Mouse (Mus musculus) MEL (cell line): Measurements from ENCODE around the gene Klhl3. TPM values are rescaled to one million over a fixed set of nuclear protein-coding genes. Genes with fewer than 3 reads are reported as not detected.
A peak's percentile ranks its signal among the peaks of the same experiment; 100 is the strongest.

Source experiments
- DNase-seq: peaks from one replicate; pipeline ENCODE4 v3.0.0; 2011; ENCODE audit warnings: low read depth, low spot score
- H3K27ac ChIP-seq: 2 replicates; pipeline ENCODE4 v1.5.1; 2012; ENCODE audit warnings: low read depth, mild to moderate bottlenecking, control low read depth, low read length, moderate library complexity; ENCODE audit not compliant: control insufficient read depth
- H3K27me3 ChIP-seq, 2 experiments: fragments of 150-350 bp in 1 of 2; sonication (generic) in 1 of 2; 2 replicates each; pipeline ENCODE4 v1.6.1; 2012; ENCODE audit warnings: low read length in 2 of 2, mild to moderate bottlenecking in 2 of 2, improper control_type of control experiment in 1 of 2, moderate library complexity in 1 of 2; ENCODE audit not compliant: insufficient read depth in 2 of 2, control insufficient read depth in 1 of 2
- H3K36me3 ChIP-seq, 2 experiments: 2 replicates each; pipeline ENCODE4 v1.6.1; 2012 to 2014; ENCODE audit warnings: low read length in 2 of 2, improper control_type of control experiment in 1 of 2, inconsistent platforms in 1 of 2, mild to moderate bottlenecking in 1 of 2; ENCODE audit not compliant: insufficient read depth in 2 of 2, control insufficient read depth in 1 of 2
- H3K4me1 ChIP-seq, 2 experiments: fragments of 150-350 bp in 1 of 2; sonication (generic) in 1 of 2; 2 replicates each; pipeline ENCODE4 v1.6.1; 2012; ENCODE audit warnings: low read length in 2 of 2, improper control_type of control experiment in 1 of 2, mild to moderate bottlenecking in 1 of 2; ENCODE audit not compliant: insufficient read depth in 2 of 2, control insufficient read depth in 1 of 2
- H3K4me3 ChIP-seq, 2 experiments: fragments of 150-350 bp in 1 of 2; sonication (generic) in 1 of 2; 2 replicates each; pipeline ENCODE4 v1.5.1; 2012; ENCODE audit warnings: low read depth in 2 of 2, low read length in 2 of 2, mild to moderate bottlenecking in 2 of 2, moderate library complexity in 2 of 2, control low read depth in 1 of 2, improper control_type of control experiment in 1 of 2; ENCODE audit not compliant: control insufficient read depth in 1 of 2, insufficient read depth in 1 of 2
- H3K79me2 ChIP-seq: 2 replicates; pipeline ENCODE4 v1.6.1; 2012; ENCODE audit warnings: mild to moderate bottlenecking, low read length, moderate library complexity; ENCODE audit not compliant: control insufficient read depth, poor library complexity, insufficient read depth
- H3K9ac ChIP-seq: 2 replicates; pipeline ENCODE4 v1.6.1; 2012; ENCODE audit warnings: low read depth, mild to moderate bottlenecking, control low read depth, low read length, moderate library complexity; ENCODE audit not compliant: control insufficient read depth, poor library complexity, severe bottlenecking
- H3K9me3 ChIP-seq: fragments of 150-350 bp; sonication (generic); replicated peaks from 2 replicates; pipeline ENCODE4 v1.6.1; 2012; ENCODE audit warnings: mild to moderate bottlenecking, low read length, improper control_type of control experiment, moderate library complexity; ENCODE audit not compliant: insufficient read depth
- CHD2 ChIP-seq: IDR thresholded peaks from 2 replicates; pipeline ENCODE4 v1.6.1; 2011; ENCODE audit warnings: low read length, improper control_type of control experiment
- E2F4 ChIP-seq: IDR thresholded peaks from 2 replicates; pipeline ENCODE4 v1.6.1; 2011; ENCODE audit warnings: low read depth, low read length, improper control_type of control experiment, borderline replicate concordance
- EP300 ChIP-seq, 2 experiments: IDR thresholded peaks; 2 replicates each; pipeline ENCODE4 v1.6.1; 2011; ENCODE audit warnings: improper control_type of control experiment in 2 of 2, low read length in 2 of 2, low read depth in 1 of 2, mild to moderate bottlenecking in 1 of 2
- ETS1 ChIP-seq: IDR thresholded peaks from 2 replicates; pipeline ENCODE4 v1.6.1; 2012; ENCODE audit warnings: low read depth, mild to moderate bottlenecking, inconsistent platforms, low read length, improper control_type of control experiment, moderate library complexity
- GABPA ChIP-seq: IDR thresholded peaks from 2 replicates; pipeline ENCODE4 v1.6.1; 2012; ENCODE audit warnings: low read depth, mild to moderate bottlenecking, inconsistent platforms, low read length, improper control_type of control experiment, moderate library complexity
- GATA1 ChIP-seq: IDR thresholded peaks from 2 replicates; pipeline ENCODE4 v1.6.1; 2011; ENCODE audit warnings: low read depth, low read length, improper control_type of control experiment
- HCFC1 ChIP-seq: IDR thresholded peaks from 2 replicates; pipeline ENCODE4 v1.6.1; 2012; ENCODE audit warnings: low read depth, mild to moderate bottlenecking, inconsistent platforms, low read length, improper control_type of control experiment, moderate library complexity
- MAFK ChIP-seq: IDR thresholded peaks from 2 replicates; pipeline ENCODE4 v1.6.1; 2011; ENCODE audit warnings: low read depth, mild to moderate bottlenecking, low read length, improper control_type of control experiment, borderline replicate concordance
- MAX ChIP-seq: IDR thresholded peaks from 2 replicates; pipeline ENCODE4 v1.6.1; 2011; ENCODE audit warnings: low read length, improper control_type of control experiment
- MAZ ChIP-seq: IDR thresholded peaks from 2 replicates; pipeline ENCODE4 v1.6.1; 2012; ENCODE audit warnings: low read depth, mild to moderate bottlenecking, inconsistent platforms, low read length, improper control_type of control experiment
- MEF2A ChIP-seq: IDR thresholded peaks from 2 replicates; pipeline ENCODE4 v1.6.1; 2014; ENCODE audit warnings: low read depth, mild to moderate bottlenecking, inconsistent platforms, low read length, improper control_type of control experiment; ENCODE audit not compliant: poor library complexity, insufficient replicate concordance, severe bottlenecking; ENCODE audit errors: extremely low read depth
- POLR2A ChIP-seq, 2 experiments: IDR thresholded peaks; 2 replicates each; pipeline ENCODE4 v1.6.1; 2011 to 2012; ENCODE audit warnings: low read length in 2 of 2, mild to moderate bottlenecking in 2 of 2, control low read depth in 1 of 2, improper control_type of control experiment in 1 of 2, low read depth in 1 of 2, moderate library complexity in 1 of 2; ENCODE audit not compliant: control insufficient read depth in 1 of 2, insufficient read depth in 1 of 2, poor library complexity in 1 of 2
- POLR2AphosphoS2 ChIP-seq: IDR thresholded peaks from 2 replicates; pipeline ENCODE4 v1.6.1; 2011; ENCODE audit warnings: low read length, improper control_type of control experiment
- POLR2AphosphoS5 ChIP-seq: IDR thresholded peaks from 2 replicates; pipeline ENCODE4 v1.6.1; 2012; ENCODE audit warnings: low read depth, borderline replicate concordance, mild to moderate bottlenecking, inconsistent platforms, low read length, moderate library complexity, mixed read lengths
- SIN3A ChIP-seq: IDR thresholded peaks from 2 replicates; pipeline ENCODE4 v1.6.1; 2012; ENCODE audit warnings: low read length, improper control_type of control experiment, inconsistent platforms
- SMC3 ChIP-seq: IDR thresholded peaks from 2 replicates; pipeline ENCODE4 v1.6.1; 2011; ENCODE audit warnings: low read depth, low read length, improper control_type of control experiment
- TAL1 ChIP-seq: IDR thresholded peaks from 2 replicates; pipeline ENCODE4 v1.6.1; 2012; ENCODE audit warnings: mild to moderate bottlenecking, inconsistent platforms, low read length, moderate library complexity, mixed read lengths
- TBP ChIP-seq: IDR thresholded peaks from 2 replicates; pipeline ENCODE4 v1.8.0; 2011; ENCODE audit warnings: low read depth, low read length, improper control_type of control experiment
- UBTF ChIP-seq: IDR thresholded peaks from 2 replicates; pipeline ENCODE4 v1.6.1; 2012; ENCODE audit warnings: low read depth, mild to moderate bottlenecking, inconsistent platforms, low read length, improper control_type of control experiment, moderate library complexity, borderline replicate concordance; ENCODE audit not compliant: insufficient read depth
- ZKSCAN1 ChIP-seq: IDR thresholded peaks from 2 replicates; pipeline ENCODE4 v1.6.1; 2012; ENCODE audit warnings: low read depth, mild to moderate bottlenecking, inconsistent platforms, low read length, improper control_type of control experiment, moderate library complexity
- polyA plus RNA-seq, 2 experiments: library from polyadenylated mRNA; stranded (reverse) in 1 of 2; unstranded in 1 of 2; fragments of >175 nt in 1 of 2; fragments of >200 nt in 1 of 2; gene quantifications; 2 replicates each; pipeline versions ENCODE4 v1.2.1 to v1.2.4; 2012; ENCODE audit warnings: low replicate concordance in 2 of 2, low read depth in 1 of 2; ENCODE audit not compliant: insufficient read length in 2 of 2, insufficient read depth in 1 of 2, missing spikeins in 1 of 2
- total RNA-seq: library from RNA; depleted of rRNA; stranded (reverse); fragments of 300-350 nt; gene quantifications from 2 replicates; pipeline ENCODE4 v1.2.3, GENCODE M21; 2012

Gene Klhl3
- total and polyA plus RNA-seq, 3 experiments, result 0.01 TPM; not detected in 2

DNA sequence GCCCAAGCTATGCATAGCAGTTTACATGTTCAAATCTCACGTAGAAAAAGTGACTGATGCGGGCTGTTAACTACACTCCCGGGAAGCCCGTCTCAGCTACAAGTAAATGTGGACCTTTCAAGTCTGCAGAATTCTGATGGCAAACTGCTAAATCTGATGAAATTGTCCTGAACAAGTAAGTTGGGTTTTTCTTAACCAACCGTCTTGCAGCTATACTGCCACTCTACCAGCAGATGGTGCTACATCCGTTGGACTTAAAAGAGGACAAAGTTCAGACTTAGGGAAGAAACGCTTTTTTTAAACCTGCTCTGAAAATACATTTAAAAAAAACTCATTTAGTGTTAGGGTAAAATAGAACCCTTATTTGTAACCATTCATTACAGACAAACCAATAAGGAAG lies 12.7 kb upstream of the Klhl3 start (continued):
- TF ChIP-seq POLR2A (IDR thresholded peaks at IDR 0.05; ENCODE audit: control insufficient read depth in 1 of 2, insufficient read depth in 1 of 2, low read depth in 1 of 2, low read length in 2 of 2, poor library complexity in 1 of 2), result peak in 1 of 2 experiments; percentile 51; a peak in 2 of 4 replicates
- no peak for TF ChIP-seq MAX
- TF ChIP-seq MAFK, result no peak
- TF ChIP-seq POLR2AphosphoS2, result no peak
- 0 out of 4 replicates have a peak, but pooled peaks of 1 of the 2 experiments have one; percentile 10 for TF ChIP-seq EP300 (IDR thresholded peaks at IDR 0.05; ENCODE audit: low read depth in 1 of 2, low read length in 2 of 2)
- no peak for TF ChIP-seq MAZ
- no peak for TF ChIP-seq CHD2
- TF ChIP-seq UBTF, result no peak
- no peak for TF ChIP-seq GATA1
- TF ChIP-seq GABPA, result no peak
- TF ChIP-seq ZKSCAN1, result no peak
- no peak for TF ChIP-seq HCFC1
- TF ChIP-seq TBP, result 0 out of 2 replicates have a peak, but pooled peaks have one; percentile 26
- no peak for TF ChIP-seq E2F4
- no peak for TF ChIP-seq POLR2AphosphoS5

DNA sequence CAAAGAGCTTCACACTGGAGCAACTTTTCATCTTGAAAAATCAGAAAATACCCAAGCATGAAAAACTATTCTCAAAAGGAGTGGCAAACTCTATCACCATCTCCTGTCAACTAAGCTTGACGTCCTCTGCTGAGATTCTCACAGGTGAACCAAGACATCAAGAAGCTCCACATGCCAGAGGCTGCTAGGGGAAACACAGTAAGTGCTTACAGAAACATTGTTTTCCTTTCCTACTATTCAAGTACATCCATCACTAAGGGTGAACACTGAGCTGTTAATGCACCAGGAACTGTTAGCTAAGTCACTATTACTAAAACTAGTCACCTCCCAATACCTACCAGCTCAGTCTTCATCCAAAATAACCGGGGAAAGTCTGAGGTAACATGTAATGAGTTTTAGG lies 11.6 kb upstream of the Klhl3 start:
- peak; percentile 40 for DNase-seq
- H3K36me3 ChIP-seq, result peaks cover 4 to 20% of the 10 kb centered on the region in 2 experiments; a peak in 3 of 4 replicates
- no peak overlapping the region for H3K27ac ChIP-seq

DNA sequence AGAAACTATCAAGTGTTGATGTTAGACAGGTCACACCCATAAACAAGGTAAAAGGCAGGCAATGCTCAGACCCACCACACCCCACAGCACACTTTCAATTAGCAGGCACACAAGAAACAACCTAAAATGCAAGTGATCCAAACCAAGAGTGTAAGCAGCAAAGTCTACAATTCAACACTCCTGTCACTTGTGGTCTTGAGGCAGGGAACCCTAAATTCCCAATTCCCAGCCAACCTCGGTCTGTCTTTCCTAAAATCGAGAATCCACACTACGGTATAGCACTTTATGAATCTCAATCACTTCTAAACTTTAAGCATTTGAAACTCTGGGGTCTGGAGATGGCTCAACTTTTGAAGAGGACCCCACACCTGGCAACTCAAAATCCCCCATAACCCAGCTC lies 10.9 kb upstream of the Klhl3 start:
- TF ChIP-seq MAFK (no peak), SIN3A (no peak), SMC3 (no peak), POLR2AphosphoS2 (no peak), GATA1 (no peak), TAL1 (no peak), MAX (no peak), MEF2A (no peak), ETS1 (no peak), HCFC1 (no peak)
- TF ChIP-seq, all 39 proteins: peak for 0
- no peak overlapping the region for H3K27ac ChIP-seq
- H3K36me3 ChIP-seq, result peaks cover 4 to 19% of the 10 kb centered on the region in 2 experiments; a peak in 3 of 4 replicates
- H3K79me2 ChIP-seq, result peaks cover 31% of the 10 kb centered on the region
- peak; percentile 58 for DNase-seq
- no peak overlapping the region for H3K4me3 ChIP-seq
- H3K4me1 ChIP-seq, result peaks cover 0 to 12% of the 10 kb centered on the region in 2 experiments; a peak in 3 of 4 replicates
- no peaks in the 10 kb centered on the region for H3K9me3 ChIP-seq
- no peaks in the 10 kb centered on the region for H3K27me3 ChIP-seq
- H3K9ac ChIP-seq, result peak overlapping the region; percentile 9

More for the DNA sequence above, 11.6 kb upstream of the Klhl3 start:
- no peak overlapping the region for H3K4me3 ChIP-seq
- TF ChIP-seq HCFC1 (no peak), POLR2AphosphoS2 (peak; percentile 69; the same call in 1 of the 2 replicates), POLR2A (IDR thresholded peaks at IDR 0.05; ENCODE audit: control insufficient read depth in 1 of 2, insufficient read depth in 1 of 2, low read depth in 1 of 2, low read length in 2 of 2, poor library complexity in 1 of 2) (peak in 1 of 2 experiments; percentile 31; a peak in 1 of 4 replicates)
- TF ChIP-seq, all 39 proteins: peak for 2
- Histone ChIP-seq H3K27me3 (no peaks in the 10 kb centered on the region), H3K79me2 (peaks cover 32% of the 10 kb centered on the region), H3K4me1 (peaks cover 0 to 14% of the 10 kb centered on the region in 2 experiments), H3K9ac (0 out of 2 replicates have a peak overlapping the region, but pooled peaks have one; percentile 99), H3K9me3 (no peaks in the 10 kb centered on the region)
